Mouse (Mus musculus): ENCODE data around the gene Ly6g5c. TPM values are rescaled to one million over a fixed set of nuclear protein-coding genes. Genes with fewer than 3 reads are reported as not detected.

Ly6g5c gene
- total and polyA plus RNA-seq, 3 experiments = not detected

Other genes starting within 250 kb of the Ly6g5c start
Only the 20 nearest of the 43 such genes appear.
- 94.1 and 124 TPM in 2 replicates for gene Sapcd1, start 80.3 kb upstream of the Ly6g5c start, total RNA-seq (2012; rRNA removed)
- 130 and 142 TPM in 2 replicates for gene Sapcd1, start 80.3 kb upstream of the Ly6g5c start, total RNA-seq (2014; rRNA removed)
- gene Sapcd1, start 80.3 kb upstream of the Ly6g5c start, polyA plus RNA-seq (2012; ENCODE audit: insufficient read length, low read depth) = 94.4 and 105 TPM in 2 replicates
- 11.5 and 13.1 TPM in 2 replicates for gene Msh5, start 61.5 kb upstream of the Ly6g5c start, total RNA-seq (2012; rRNA removed)
- gene Msh5, start 61.5 kb upstream of the Ly6g5c start, total RNA-seq (2014; rRNA removed) = 6.1 and 7.6 TPM in 2 replicates
- gene Msh5, start 61.5 kb upstream of the Ly6g5c start, polyA plus RNA-seq (2012; ENCODE audit: insufficient read length, low read depth) = 10.6 and 12.1 TPM in 2 replicates
- gene Clic1, start 58.3 kb upstream of the Ly6g5c start, total RNA-seq (2012; rRNA removed) = 182 and 198 TPM in 2 replicates
- 111 and 114 TPM in 2 replicates for gene Clic1, start 58.3 kb upstream of the Ly6g5c start, total RNA-seq (2014; rRNA removed)
- 160 and 163 TPM in 2 replicates for gene Clic1, start 58.3 kb upstream of the Ly6g5c start, polyA plus RNA-seq (2012; ENCODE audit: insufficient read length, low read depth)
- 3.4 and 4.3 TPM in 2 replicates for gene Ddah2, start 49.2 kb upstream of the Ly6g5c start, total RNA-seq (2012; rRNA removed)
- gene Ddah2, start 49.2 kb upstream of the Ly6g5c start, total RNA-seq (2014; rRNA removed) = 0.94 and 1.4 TPM in 2 replicates
- gene Ddah2, start 49.2 kb upstream of the Ly6g5c start, polyA plus RNA-seq (2012; ENCODE audit: insufficient read length, low read depth) = 4.8 and 6.3 TPM in 2 replicates
- gene Ly6g6c, start 42.9 kb upstream of the Ly6g5c start, total RNA-seq (2012; rRNA removed) = not detected in 2 replicates
- not detected in 2 replicates for gene Ly6g6c, start 42.9 kb upstream of the Ly6g5c start, total RNA-seq (2014; rRNA removed)
- gene Ly6g6c, start 42.9 kb upstream of the Ly6g5c start, polyA plus RNA-seq (2012; ENCODE audit: insufficient read length, low read depth) = 0.30 and 0.42 TPM in 2 replicates
- not detected in 2 replicates for gene Mpig6b, start 42.1 kb upstream of the Ly6g5c start, total RNA-seq (2012; rRNA removed)
- not detected in 2 replicates for gene Mpig6b, start 42.1 kb upstream of the Ly6g5c start, total RNA-seq (2014; rRNA removed)
- gene Mpig6b, start 42.1 kb upstream of the Ly6g5c start, polyA plus RNA-seq (2012; ENCODE audit: insufficient read length, low read depth) = 0.10 TPM in 1 of 2 replicates, not detected in the other
- not detected in 2 replicates for gene Ly6g6e, start 31.4 kb upstream of the Ly6g5c start, total RNA-seq (2012; rRNA removed)
- not detected in 2 replicates for gene Ly6g6e, start 31.4 kb upstream of the Ly6g5c start, total RNA-seq (2014; rRNA removed)
- gene Ly6g6e, start 31.4 kb upstream of the Ly6g5c start, polyA plus RNA-seq (2012; ENCODE audit: insufficient read length, low read depth) = not detected in 2 replicates
- gene Ly6g6d, start 30.2 kb upstream of the Ly6g5c start, total RNA-seq (2012; rRNA removed) = not detected in 2 replicates
- not detected in 2 replicates for gene Ly6g6d, start 30.2 kb upstream of the Ly6g5c start, total RNA-seq (2014; rRNA removed)
- gene Ly6g6d, start 30.2 kb upstream of the Ly6g5c start, polyA plus RNA-seq (2012; ENCODE audit: insufficient read length, low read depth) = 0.44 and 0.46 TPM in 2 replicates
- gene Ly6g6f, start 22.7 kb upstream of the Ly6g5c start, total RNA-seq (2012; rRNA removed) = not detected in 2 replicates
- gene Ly6g6f, start 22.7 kb upstream of the Ly6g5c start, total RNA-seq (2014; rRNA removed) = 0.22 and 0.54 TPM in 2 replicates
- 0.29 and 0.67 TPM in 2 replicates for gene Ly6g6f, start 22.7 kb upstream of the Ly6g5c start, polyA plus RNA-seq (2012; ENCODE audit: insufficient read length, low read depth)
- gene Abhd16a, start 19.0 kb upstream of the Ly6g5c start, total RNA-seq (2012; rRNA removed) = 15.3 and 16.2 TPM in 2 replicates
- 11.7 and 16.6 TPM in 2 replicates for gene Abhd16a, start 19.0 kb upstream of the Ly6g5c start, total RNA-seq (2014; rRNA removed)
- gene Abhd16a, start 19.0 kb upstream of the Ly6g5c start, polyA plus RNA-seq (2012; ENCODE audit: insufficient read length, low read depth) = 10.7 and 11.6 TPM in 2 replicates
- gene Ly6g5b, start 7.1 kb downstream of the Ly6g5c start, total RNA-seq (2012; rRNA removed) = 0.30 and 0.50 TPM in 2 replicates
- 0.88 and 0.91 TPM in 2 replicates for gene Ly6g5b, start 7.1 kb downstream of the Ly6g5c start, total RNA-seq (2014; rRNA removed)
- 1.0 and 1.1 TPM in 2 replicates for gene Ly6g5b, start 7.1 kb downstream of the Ly6g5c start, polyA plus RNA-seq (2012; ENCODE audit: insufficient read length, low read depth)
- 42.7 and 43.0 TPM in 2 replicates for gene Gpank1, start 13.2 kb downstream of the Ly6g5c start, total RNA-seq (2012; rRNA removed)
- 32.6 and 36.6 TPM in 2 replicates for gene Gpank1, start 13.2 kb downstream of the Ly6g5c start, total RNA-seq (2014; rRNA removed)
- 32.5 and 33.6 TPM in 2 replicates for gene Gpank1, start 13.2 kb downstream of the Ly6g5c start, polyA plus RNA-seq (2012; ENCODE audit: insufficient read length, low read depth)
- 130 and 143 TPM in 2 replicates for gene Csnk2b, start 13.8 kb downstream of the Ly6g5c start, total RNA-seq (2012; rRNA removed)
- 85.3 and 89.3 TPM in 2 replicates for gene Csnk2b, start 13.8 kb downstream of the Ly6g5c start, total RNA-seq (2014; rRNA removed)
- 267 and 348 TPM in 2 replicates for gene Csnk2b, start 13.8 kb downstream of the Ly6g5c start, polyA plus RNA-seq (2012; ENCODE audit: insufficient read length, low read depth)
- 15.6 and 17.0 TPM in 2 replicates for gene D17H6S53E, start 18.1 kb downstream of the Ly6g5c start, total RNA-seq (2012; rRNA removed)
- gene D17H6S53E, start 18.1 kb downstream of the Ly6g5c start, total RNA-seq (2014; rRNA removed) = 8.8 and 11.9 TPM in 2 replicates
- gene D17H6S53E, start 18.1 kb downstream of the Ly6g5c start, polyA plus RNA-seq (2012; ENCODE audit: insufficient read length, low read depth) = 8.7 and 13.8 TPM in 2 replicates
- 0.21 TPM in 1 of 2 replicates, not detected in the other for gene Apom, start 23.8 kb downstream of the Ly6g5c start, total RNA-seq (2012; rRNA removed)
- gene Apom, start 23.8 kb downstream of the Ly6g5c start, total RNA-seq (2014; rRNA removed) = not detected in 2 replicates
- gene Apom, start 23.8 kb downstream of the Ly6g5c start, polyA plus RNA-seq (2012; ENCODE audit: insufficient read length, low read depth) = 0.39 and 0.41 TPM in 2 replicates
- gene Bag6, start 26.9 kb downstream of the Ly6g5c start, total RNA-seq (2012; rRNA removed) = 73.0 and 73.7 TPM in 2 replicates
- 21.7 and 26.0 TPM in 2 replicates for gene Bag6, start 26.9 kb downstream of the Ly6g5c start, total RNA-seq (2014; rRNA removed)
- gene Bag6, start 26.9 kb downstream of the Ly6g5c start, polyA plus RNA-seq (2012; ENCODE audit: insufficient read length, low read depth) = 133 and 152 TPM in 2 replicates
- gene Prrc2a, start 56.6 kb downstream of the Ly6g5c start, total RNA-seq (2012; rRNA removed) = 80.4 and 87.1 TPM in 2 replicates
- gene Prrc2a, start 56.6 kb downstream of the Ly6g5c start, total RNA-seq (2014; rRNA removed) = 27.8 and 31.3 TPM in 2 replicates
- 234 and 313 TPM in 2 replicates for gene Prrc2a, start 56.6 kb downstream of the Ly6g5c start, polyA plus RNA-seq (2012; ENCODE audit: insufficient read length, low read depth)
- 7.0 and 14.7 TPM in 2 replicates for gene Aif1, start 67.8 kb downstream of the Ly6g5c start, total RNA-seq (2012; rRNA removed)
- gene Aif1, start 67.8 kb downstream of the Ly6g5c start, total RNA-seq (2014; rRNA removed) = 14.1 and 15.5 TPM in 2 replicates
- 14.7 and 19.7 TPM in 2 replicates for gene Aif1, start 67.8 kb downstream of the Ly6g5c start, polyA plus RNA-seq (2012; ENCODE audit: insufficient read length, low read depth)
- 6.0 and 8.4 TPM in 2 replicates for gene Lst1, start 80.2 kb downstream of the Ly6g5c start, total RNA-seq (2012; rRNA removed)
- gene Lst1, start 80.2 kb downstream of the Ly6g5c start, total RNA-seq (2014; rRNA removed) = 2.9 and 4.4 TPM in 2 replicates
- 8.5 and 9.0 TPM in 2 replicates for gene Lst1, start 80.2 kb downstream of the Ly6g5c start, polyA plus RNA-seq (2012; ENCODE audit: insufficient read length, low read depth)
- 120 and 150 TPM in 2 replicates for gene Ltb, start 86.2 kb downstream of the Ly6g5c start, total RNA-seq (2012; rRNA removed)
- 228 and 234 TPM in 2 replicates for gene Ltb, start 86.2 kb downstream of the Ly6g5c start, total RNA-seq (2014; rRNA removed)
- 263 and 267 TPM in 2 replicates for gene Ltb, start 86.2 kb downstream of the Ly6g5c start, polyA plus RNA-seq (2012; ENCODE audit: insufficient read length, low read depth)